Mouse (Mus musculus) midbrain, embryonic 11.5 days (tissue): ENCODE data around the gene Dazap2. TPM values are rescaled to one million over a fixed set of nuclear protein-coding genes. Genes with fewer than 3 reads are reported as not detected.
"Not testable (repeated sequence)": the region's sequence is repeated elsewhere in the genome, so short reads cannot be mapped to it uniquely, and the experiment has no call there.

Experiments
- ATAC-seq: fragments of 200-750 bp; cut with Nextera tagmentation; 2 replicates; pipeline ENCODE4 v1.8.0; 2017; ENCODE audit warnings: moderate TSS enrichment, moderate library complexity; ENCODE audit not compliant: low FRiP score
- DNase-seq: peaks from one replicate; pipeline ENCODE4 v3.0.0; 2015; ENCODE audit warnings: low spot score; ENCODE audit errors: missing footprints
- H3K27ac ChIP-seq: fragments of 300-500 bp; sonication (generic); 2 replicates; pipeline ENCODE4 v1.5.1; 2014; ENCODE audit warnings: low read depth, low read length
- H3K27me3 ChIP-seq: fragments of 300-500 bp; sonication (generic); 2 replicates; pipeline ENCODE4 v1.6.1; 2014; ENCODE audit warnings: mild to moderate bottlenecking, low read length, moderate library complexity, mixed read lengths; ENCODE audit not compliant: control insufficient read depth, insufficient read depth
- H3K36me3 ChIP-seq: fragments of 300-500 bp; sonication (generic); 2 replicates; pipeline ENCODE4 v1.6.1; 2014; ENCODE audit warnings: mild to moderate bottlenecking, low read length, moderate library complexity, mixed read lengths; ENCODE audit not compliant: control insufficient read depth, insufficient read depth
- H3K4me1 ChIP-seq: fragments of 300-500 bp; sonication (generic); 2 replicates; pipeline ENCODE4 v1.6.1; 2014; ENCODE audit warnings: low read length; ENCODE audit not compliant: control insufficient read depth, insufficient read depth
- H3K4me2 ChIP-seq: fragments of 300-500 bp; sonication (generic); 2 replicates; pipeline ENCODE4 v1.6.1; 2014; ENCODE audit warnings: mild to moderate bottlenecking, moderate library complexity
- H3K4me3 ChIP-seq: fragments of 300-500 bp; sonication (generic); 2 replicates; pipeline ENCODE4 v1.5.1; 2014; ENCODE audit warnings: low read depth, low read length
- H3K9ac ChIP-seq: fragments of 300-500 bp; sonication (generic); 2 replicates; pipeline ENCODE4 v1.6.1; 2014; ENCODE audit warnings: low read length
- H3K9me3 ChIP-seq: fragments of 300-500 bp; sonication (generic); 2 replicates; pipeline ENCODE4 v1.6.1; 2016; ENCODE audit warnings: low read length; ENCODE audit not compliant: control insufficient read depth
- WGBS: fragments of 180-500 bp; shearing (Covaris S2); extraction: QIAGEN DNeasy Blood & Tissue Kit; methylation state at CpG from one replicate; pipeline ENCODE4 v1.1.7; 2014; 5-methylcytosine and 5-hydroxymethylcytosine counted together
- polyA plus RNA-seq: library from polyadenylated mRNA; unstranded; fragments of >200 nt; fragmentation: Nextera tagmentation; extraction: Ambion mirVana; gene quantifications from 2 replicates; pipeline ENCODE4 v1.2.1, GENCODE M21; 2014

The Dazap2 gene
- polyA plus RNA-seq, 1 experiment from 2014 or later, result 258 TPM

DNA sequence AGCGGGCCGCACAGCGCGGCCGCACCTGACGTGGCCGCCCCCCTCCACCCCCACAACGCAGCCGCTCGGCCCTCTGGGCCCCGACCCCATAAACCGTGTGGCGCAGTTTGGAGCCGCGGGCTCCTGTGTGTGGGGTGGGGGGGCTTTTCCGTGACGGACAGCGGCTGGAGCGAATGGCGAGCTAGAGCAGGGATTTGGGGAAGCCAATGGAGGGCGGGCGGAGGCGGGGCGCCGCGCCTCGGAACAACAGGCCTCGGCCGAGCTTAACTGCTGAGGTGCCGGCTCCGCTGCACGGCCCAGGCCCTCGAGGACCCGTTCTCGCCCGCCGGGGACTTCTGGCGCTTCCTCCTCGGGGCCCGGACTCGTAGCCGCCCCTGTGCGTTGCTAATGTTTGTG lies 674 bp downstream of the Dazap2 start:
- no peaks in the 10 kb centered on the region for H3K9me3 ChIP-seq
- ATAC-seq (peak; percentile 85), DNase-seq (peak; percentile 98)
- H3K4me1 ChIP-seq, result peaks cover 13% of the 10 kb centered on the region; the same call in 1 of the 2 replicates
- H3K36me3 ChIP-seq, result peaks cover 12% of the 10 kb centered on the region
- no peaks in the 10 kb centered on the region for H3K27me3 ChIP-seq
- H3K4me2 ChIP-seq, result peak overlapping the region; percentile 81
- under 1% methylated on average over 41 of the region's 43 CpGs for WGBS
- peak overlapping the region; percentile 94 for H3K4me3 ChIP-seq
- H3K27ac ChIP-seq, result peak overlapping the region; percentile 93
- H3K9ac ChIP-seq, result peak overlapping the region; percentile 90

DNA sequence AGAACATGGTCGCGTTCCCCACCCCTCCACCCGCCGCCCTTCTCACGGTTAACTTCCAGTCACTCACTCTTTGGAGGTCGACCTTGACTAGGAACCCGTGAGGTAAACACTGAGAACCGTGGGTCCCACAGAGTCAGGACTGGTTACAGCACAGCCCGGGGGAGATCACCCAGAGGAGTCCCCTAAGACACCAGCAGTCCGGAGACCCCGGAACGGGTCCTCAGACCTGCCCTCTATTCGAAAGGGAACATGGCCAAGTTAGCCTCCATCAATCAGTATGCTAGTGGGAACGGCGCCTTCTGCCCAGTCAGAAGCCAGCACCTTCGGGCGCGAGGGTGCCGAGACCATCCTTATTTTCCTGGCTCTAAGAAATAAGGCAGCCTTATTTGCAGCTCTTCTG lies 1.1 kb downstream of the Dazap2 start:
- Histone ChIP-seq H3K4me1 (peaks cover 13% of the 10 kb centered on the region; the same call in 1 of the 2 replicates), H3K27ac (peak overlapping the region; percentile 93), H3K4me3 (peak overlapping the region; percentile 94), H3K27me3 (no peaks in the 10 kb centered on the region), H3K9me3 (no peaks in the 10 kb centered on the region), H3K36me3 (peaks cover 12% of the 10 kb centered on the region), H3K9ac (peak overlapping the region; percentile 90), H3K4me2 (peak overlapping the region; percentile 81)
- ATAC-seq (peak; percentile 15), DNase-seq (no peak)
- 2% methylated on average over 19 of the region's 19 CpGs for WGBS

DNA sequence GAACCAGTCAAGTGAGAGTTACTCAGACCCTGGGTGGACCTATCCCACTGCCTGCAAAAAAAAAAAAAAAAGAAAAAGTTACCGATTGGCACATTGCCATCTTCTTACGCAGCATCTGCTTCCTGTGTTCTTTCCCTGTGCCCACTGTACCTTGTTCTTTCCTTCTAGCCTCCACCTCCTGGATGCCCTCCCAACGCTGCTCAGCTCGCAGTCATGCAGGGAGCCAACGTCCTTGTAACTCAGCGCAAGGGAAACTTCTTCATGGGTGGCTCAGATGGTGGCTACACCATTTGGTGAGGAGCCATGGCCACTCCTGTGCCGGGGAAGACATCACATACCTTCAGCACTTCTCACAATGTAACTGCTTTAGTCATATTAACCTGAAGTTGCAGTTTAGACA lies 4.1 kb downstream of the Dazap2 start:
- H3K27ac ChIP-seq, result no peak overlapping the region
- H3K4me3 ChIP-seq, result no peak overlapping the region
- DNase-seq (no peak), ATAC-seq (no peak)
- peaks cover 12% of the 10 kb centered on the region for H3K36me3 ChIP-seq
- no peaks in the 10 kb centered on the region for H3K9me3 ChIP-seq
- H3K9ac ChIP-seq, result no peak overlapping the region
- 94% methylated on average over 7 of the region's 7 CpGs for WGBS
- H3K4me2 ChIP-seq, result no peak overlapping the region
- no peaks in the 10 kb centered on the region for H3K27me3 ChIP-seq
- H3K4me1 ChIP-seq, result peaks cover 8% of the 10 kb centered on the region; the same call in 1 of the 2 replicates

DNA sequence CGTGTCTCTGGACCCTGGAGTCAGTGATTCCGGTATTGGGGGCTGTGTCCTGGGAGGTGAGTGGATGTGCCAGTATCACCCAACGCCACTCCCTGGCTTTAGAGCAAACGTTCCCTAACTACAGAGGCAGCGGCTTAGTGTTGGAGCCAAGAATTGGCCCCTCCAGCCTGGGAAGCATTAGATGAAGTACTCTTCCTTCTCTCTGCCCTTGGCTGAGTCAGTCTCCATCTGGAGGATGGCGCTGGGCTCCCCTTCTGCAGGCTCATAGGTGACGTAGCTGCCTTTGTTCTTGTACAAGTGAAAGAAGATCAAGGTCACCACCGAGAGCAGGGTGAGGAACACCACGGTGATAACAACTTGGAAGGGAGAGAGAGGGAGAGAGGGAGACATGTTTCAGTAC lies 6.5 kb downstream of the Dazap2 start:
- not testable (repeated sequence) for H3K4me1 ChIP-seq, H3K4me2 ChIP-seq, H3K4me3 ChIP-seq, H3K27me3 ChIP-seq, H3K9ac ChIP-seq, ATAC-seq, H3K9me3 ChIP-seq, H3K27ac ChIP-seq, DNase-seq
- 79% methylated on average over 9 of the region's 9 CpGs for WGBS
- peaks cover 12% of the 10 kb centered on the region for H3K36me3 ChIP-seq

DNA sequence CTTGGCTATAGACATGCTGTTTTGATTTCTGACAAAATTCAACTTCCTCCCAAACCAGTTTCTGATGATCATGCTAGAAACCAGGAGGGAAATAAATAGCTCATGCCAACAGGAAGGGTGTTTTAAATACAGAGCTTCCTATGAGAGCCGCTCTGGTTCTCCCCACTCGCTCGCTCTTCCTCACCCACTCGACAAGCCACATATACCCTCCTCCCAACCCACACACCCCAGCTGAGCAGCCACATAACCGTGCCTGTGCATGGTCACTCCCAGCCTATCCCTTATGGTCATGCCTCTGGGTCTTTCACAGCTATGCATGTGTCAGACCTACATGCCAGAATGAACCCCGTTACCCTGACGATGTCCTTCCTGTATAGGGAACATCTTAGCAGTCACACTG lies 7.0 kb downstream of the Dazap2 start:
- no peak overlapping the region for H3K27ac ChIP-seq
- DNase-seq, result no peak
- H3K4me1 ChIP-seq, result no peaks in the 10 kb centered on the region
- no peaks in the 10 kb centered on the region for H3K27me3 ChIP-seq
- H3K36me3 ChIP-seq, result peaks cover 12% of the 10 kb centered on the region
- H3K4me3 ChIP-seq, result no peak overlapping the region
- WGBS, result 88% methylated on average over 7 of the region's 7 CpGs
- H3K9ac ChIP-seq, result no peak overlapping the region
- H3K9me3 ChIP-seq, result no peaks in the 10 kb centered on the region
- ATAC-seq, result no peak
- H3K4me2 ChIP-seq, result no peak overlapping the region

DNA sequence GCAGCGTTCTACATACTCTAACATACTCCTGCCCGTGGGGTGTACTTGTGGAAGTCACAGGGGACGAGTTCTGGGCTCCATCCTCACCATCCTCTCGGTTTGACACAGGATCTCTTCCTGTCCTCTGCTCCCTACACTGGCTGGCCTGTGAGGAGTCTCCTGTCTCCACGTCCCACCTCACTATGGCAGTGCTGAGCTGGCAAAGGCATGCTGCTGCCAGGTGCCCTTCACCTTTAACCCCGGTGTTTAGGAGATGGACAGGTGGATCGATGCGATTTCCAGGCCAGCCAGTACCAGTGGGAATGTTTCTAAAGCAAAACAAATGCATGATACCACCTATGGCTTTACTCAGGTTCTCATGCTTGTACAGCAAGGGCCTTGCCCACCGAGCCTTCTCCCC lies 8.6 kb downstream of the Dazap2 start:
- no peaks in the 10 kb centered on the region for H3K4me1 ChIP-seq
- H3K27ac ChIP-seq, result no peak overlapping the region
- peaks cover 6% of the 10 kb centered on the region for H3K36me3 ChIP-seq
- H3K4me3 ChIP-seq, result no peak overlapping the region
- 88% methylated on average over 9 of the region's 9 CpGs for WGBS
- no peaks in the 10 kb centered on the region for H3K9me3 ChIP-seq
- DNase-seq (no peak), ATAC-seq (no peak)
- H3K4me2 ChIP-seq, result no peak overlapping the region
- H3K9ac ChIP-seq, result no peak overlapping the region
- H3K27me3 ChIP-seq, result no peaks in the 10 kb centered on the region

DNA sequence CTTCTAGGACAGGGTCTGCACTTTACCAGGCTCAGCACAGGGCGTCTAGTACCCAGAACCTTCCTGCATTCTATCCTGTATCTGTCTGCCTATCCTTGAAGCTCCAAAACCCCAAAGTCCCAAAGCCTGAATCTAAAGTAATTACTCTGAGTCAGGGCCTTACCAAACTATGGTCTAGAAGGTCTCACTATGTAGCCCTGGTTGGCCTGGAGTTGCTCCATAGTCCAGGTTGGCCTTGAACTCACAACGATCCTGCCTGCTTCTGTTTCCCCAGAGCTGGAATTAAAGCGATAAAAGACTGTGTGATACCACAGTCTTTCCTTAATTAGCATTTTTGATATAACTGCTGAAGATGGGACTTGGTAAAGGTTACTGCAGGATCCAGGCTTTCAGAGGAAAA lies 9.3 kb downstream of the Dazap2 start:
- Histone ChIP-seq H3K4me2 (no peak overlapping the region), H3K27ac (no peak overlapping the region), H3K36me3 (peaks cover 3% of the 10 kb centered on the region; the same call in 1 of the 2 replicates), H3K27me3 (no peaks in the 10 kb centered on the region), H3K4me3 (no peak overlapping the region), H3K4me1 (no peaks in the 10 kb centered on the region), H3K9me3 (no peaks in the 10 kb centered on the region), H3K9ac (no peak overlapping the region)
- no peak for ATAC-seq
- WGBS, result 87% methylated on average over 3 of the region's 3 CpGs
- no peak for DNase-seq

DNA sequence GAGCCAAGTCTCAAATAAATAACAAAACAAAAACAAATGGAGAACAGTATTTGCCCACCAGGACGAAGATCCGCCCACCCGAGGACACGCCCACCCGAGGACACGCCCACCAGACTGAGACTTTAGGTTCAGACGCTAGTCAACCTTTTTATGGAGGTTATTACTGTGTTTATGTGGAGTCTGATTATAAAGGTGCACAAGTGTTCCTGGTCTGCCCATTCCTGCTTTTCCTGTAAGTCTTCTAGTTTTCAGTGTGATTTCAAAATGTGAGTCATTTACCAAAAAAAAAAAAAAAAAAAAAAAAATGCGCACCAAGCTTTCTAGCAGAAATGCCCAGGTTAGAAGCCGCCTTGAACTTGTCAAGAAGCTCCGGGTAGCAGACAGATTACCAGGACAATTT lies 12.1 kb downstream of the Dazap2 start:
- no peaks in the 10 kb centered on the region for H3K4me1 ChIP-seq
- DNase-seq (no peak), ATAC-seq (no peak)
- WGBS, result 18% methylated on average over 10 of the region's 10 CpGs
- H3K4me2 ChIP-seq, result no peak overlapping the region
- no peak overlapping the region for H3K27ac ChIP-seq
- H3K36me3 ChIP-seq, result no peaks in the 10 kb centered on the region
- H3K4me3 ChIP-seq, result no peak overlapping the region
- H3K9ac ChIP-seq, result no peak overlapping the region
- no peaks in the 10 kb centered on the region for H3K9me3 ChIP-seq
- H3K27me3 ChIP-seq, result no peaks in the 10 kb centered on the region

DNA sequence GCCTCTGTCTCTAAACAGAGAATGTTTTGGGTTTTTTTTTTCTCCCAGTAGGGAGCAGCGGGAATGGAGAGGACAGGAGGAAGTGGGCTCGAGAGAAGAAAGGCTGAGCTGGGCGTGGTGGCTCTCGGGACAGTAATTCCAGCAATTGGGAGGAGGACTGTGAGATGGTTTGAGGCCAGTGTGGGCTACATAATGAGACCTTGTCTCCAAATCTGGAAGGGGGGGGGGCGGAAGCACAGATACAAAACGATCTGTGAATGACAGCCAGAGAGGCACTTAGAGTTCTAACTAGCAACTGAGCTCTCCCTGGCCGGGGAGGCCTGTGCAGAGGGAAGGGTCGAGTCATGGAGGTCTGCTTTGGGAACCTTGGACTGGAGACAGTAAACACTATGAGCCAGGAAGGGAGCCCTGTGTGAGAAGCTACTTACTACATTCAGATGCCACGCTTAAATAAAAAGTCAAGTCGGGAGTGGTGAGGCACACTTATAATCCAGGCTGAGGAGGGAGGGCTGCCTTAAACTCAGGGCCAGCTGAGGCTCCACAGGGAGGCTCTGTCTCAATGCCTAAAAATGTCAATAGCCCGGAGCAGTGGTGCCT lies 12.7 kb downstream of the Dazap2 start:
- Histone ChIP-seq H3K4me1 (no peaks in the 10 kb centered on the region), H3K27ac (no peak overlapping the region), H3K36me3 (no peaks in the 10 kb centered on the region), H3K9me3 (no peaks in the 10 kb centered on the region), H3K4me3 (no peak overlapping the region), H3K9ac (no peak overlapping the region), H3K4me2 (no peak overlapping the region), H3K27me3 (no peaks in the 10 kb centered on the region)
- ATAC-seq (no peak; the same call in 1 of the 2 replicates), DNase-seq (no peak)
- WGBS, result 3% methylated on average over 11 of the region's 11 CpGs
